Mouse (Mus musculus): ENCODE results near the gene Srsf3.

- TF ChIP-seq GATA1 (IDR thresholded peaks at IDR 0.05; ENCODE audit: borderline replicate concordance, low read length) (no peak), FLI1 (IDR thresholded peaks at IDR 0.05; ENCODE audit: low read length) (no peak)
Measured at GRCm38 (mm10) chr17:28987713-28988112, 44.7 kb upstream of the Srsf3 start.

All from megakaryocyte, embryonic 14.5 days (primary cell).